Mouse (Mus musculus) CH12.LX (cell line): ENCODE results near the gene Pde4b. TPM values are rescaled to one million over a fixed set of nuclear protein-coding genes. Genes with fewer than 3 reads are reported as not detected.

ENCODE experiments used
- DNase-seq: peaks from one replicate; pipeline ENCODE4 v3.0.0-alpha.2; 2013; ENCODE audit errors: extremely low read depth
- H3K27ac ChIP-seq: 2 replicates; pipeline ENCODE4 v1.5.1; 2012; ENCODE audit warnings: low read depth, mild to moderate bottlenecking, control low read depth, moderate library complexity; ENCODE audit not compliant: insufficient read depth
- H3K27me3 ChIP-seq: replicated peaks from 2 replicates; pipeline ENCODE3; 2012; ENCODE audit warnings: inconsistent platforms
- H3K36me3 ChIP-seq, 2 experiments: replicated peaks in 1 of 2; 2 replicates each; pipeline versions ENCODE3 to v1.6.1; 2012; ENCODE audit warnings: inconsistent platforms in 1 of 2, low read length in 1 of 2, mild to moderate bottlenecking in 1 of 2, mixed read lengths in 1 of 2, moderate library complexity in 1 of 2; ENCODE audit not compliant: control insufficient read depth in 1 of 2, insufficient read depth in 1 of 2
- H3K4me1 ChIP-seq, 2 experiments: 2 replicates each; pipeline ENCODE4 v1.6.1; 2012; ENCODE audit warnings: inconsistent platforms in 1 of 2, moderate library complexity in 1 of 2; ENCODE audit not compliant: insufficient read depth in 2 of 2, control insufficient read depth in 1 of 2
- H3K4me2 ChIP-seq: 2 replicates; pipeline ENCODE4 v1.6.1; 2012; ENCODE audit warnings: low read depth, mild to moderate bottlenecking, control low read depth; ENCODE audit not compliant: poor library complexity, insufficient read depth, severe bottlenecking
- H3K4me3 ChIP-seq, 3 experiments: fragments of 150-350 bp in 1 of 3; sonication (generic) in 1 of 3; replicated peaks in 1 of 3; 2 replicates each; pipeline versions ENCODE3 to v1.5.1; 2011 to 2012; ENCODE audit warnings: low read depth in 2 of 3, low read length in 2 of 3, mild to moderate bottlenecking in 2 of 3, moderate library complexity in 2 of 3, control low read depth in 1 of 3, improper control_type of control experiment in 1 of 3, inconsistent platforms in 1 of 3, mixed read lengths in 1 of 3; ENCODE audit not compliant: poor library complexity in 1 of 3
- H3K79me2 ChIP-seq: replicated peaks from 2 replicates; pipeline ENCODE4 v1.6.1; 2012; ENCODE audit warnings: mild to moderate bottlenecking, moderate library complexity; ENCODE audit not compliant: control insufficient read depth, poor library complexity, insufficient read depth, severe bottlenecking; ENCODE audit errors: extremely low read depth
- H3K9ac ChIP-seq: 2 replicates; pipeline ENCODE4 v1.6.1; 2012; ENCODE audit warnings: low read depth, mild to moderate bottlenecking, control low read depth, moderate library complexity; ENCODE audit not compliant: insufficient read depth
- H3K9me3 ChIP-seq: replicated peaks from 2 replicates; pipeline ENCODE3; 2012; ENCODE audit warnings: low read length, inconsistent platforms, mixed read lengths
- CHD1 ChIP-seq: IDR thresholded peaks from 2 replicates; pipeline ENCODE4 v1.6.1; 2012; ENCODE audit warnings: low read depth, low read length, improper control_type of control experiment, inconsistent platforms
- EP300 ChIP-seq: IDR thresholded peaks from 2 replicates; pipeline ENCODE4 v1.6.1; 2011; ENCODE audit warnings: low read length, improper control_type of control experiment
- ETS1 ChIP-seq: conservative IDR thresholded peaks from 2 replicates; pipeline ENCODE4 v1.6.1; 2012; ENCODE audit warnings: low read depth, mild to moderate bottlenecking, inconsistent platforms, low read length, improper control_type of control experiment, moderate library complexity
- GABPA ChIP-seq: IDR thresholded peaks from 2 replicates; pipeline ENCODE4 v1.6.1; 2012; ENCODE audit warnings: low read depth, low read length, improper control_type of control experiment, inconsistent platforms; ENCODE audit not compliant: insufficient replicate concordance
- HCFC1 ChIP-seq: IDR thresholded peaks from 2 replicates; pipeline ENCODE4 v1.6.1; 2012; ENCODE audit warnings: low read depth, mild to moderate bottlenecking, inconsistent platforms, low read length, improper control_type of control experiment
- KAT2A ChIP-seq: IDR thresholded peaks from 2 replicates; pipeline ENCODE4 v1.6.1; 2012; ENCODE audit warnings: low read length, improper control_type of control experiment, inconsistent platforms; ENCODE audit not compliant: insufficient replicate concordance
- MAZ ChIP-seq: IDR thresholded peaks from 2 replicates; pipeline ENCODE4 v1.6.1; 2012; ENCODE audit warnings: low read depth, mild to moderate bottlenecking, inconsistent platforms, low read length, improper control_type of control experiment, moderate library complexity
- MEF2A ChIP-seq: IDR thresholded peaks from 2 replicates; pipeline ENCODE4 v1.6.1; 2014; ENCODE audit warnings: low read depth, mild to moderate bottlenecking, inconsistent platforms, low read length, improper control_type of control experiment, borderline replicate concordance
- MXI1 ChIP-seq: IDR thresholded peaks from 2 replicates; pipeline ENCODE4 v1.6.1; 2011; ENCODE audit warnings: mild to moderate bottlenecking, low read depth, low read length, improper control_type of control experiment
- PAX5 ChIP-seq: IDR thresholded peaks from 2 replicates; pipeline ENCODE4 v1.6.1; 2012; ENCODE audit warnings: low read length, inconsistent platforms, mixed read lengths
- POLR2A ChIP-seq: IDR thresholded peaks from 2 replicates; pipeline ENCODE4 v1.6.1; 2011; ENCODE audit warnings: low read depth, mild to moderate bottlenecking, improper control_type of control experiment, low read length
- POLR2AphosphoS2 ChIP-seq: IDR thresholded peaks from 2 replicates; pipeline ENCODE4 v1.6.1; 2011; ENCODE audit warnings: low read depth, low read length, improper control_type of control experiment
- RCOR1 ChIP-seq: conservative IDR thresholded peaks from 2 replicates; pipeline ENCODE4 v1.6.1; 2012; ENCODE audit warnings: low read depth, mild to moderate bottlenecking, inconsistent platforms, low read length, improper control_type of control experiment
- SMC3 ChIP-seq: IDR thresholded peaks from 2 replicates; pipeline ENCODE4 v1.6.1; 2011; ENCODE audit warnings: low read depth, low read length, improper control_type of control experiment
- UBTF ChIP-seq: IDR thresholded peaks from 2 replicates; pipeline ENCODE4 v1.6.1; 2012; ENCODE audit warnings: low read depth, mild to moderate bottlenecking, inconsistent platforms, low read length, improper control_type of control experiment, moderate library complexity
- USF1 ChIP-seq: IDR thresholded peaks from 2 replicates; pipeline ENCODE4 v1.6.1; 2014; ENCODE audit warnings: low read depth, mild to moderate bottlenecking, inconsistent platforms, low read length, improper control_type of control experiment
- ZMIZ1 ChIP-seq: IDR thresholded peaks from 2 replicates; pipeline ENCODE4 v1.6.1; 2012; ENCODE audit warnings: low read depth, mild to moderate bottlenecking, inconsistent platforms, low read length, improper control_type of control experiment
- ZNF384 ChIP-seq: IDR thresholded peaks from 2 replicates; pipeline ENCODE4 v1.6.1; 2012; ENCODE audit warnings: low read depth, low read length, improper control_type of control experiment, inconsistent platforms
- dilution Hi-C: fragments of 300-500 bp; cut with MboI; formaldehyde crosslinking; loops from 2 replicates; pipeline ENCODE4 v1.14.3; 2020; ENCODE audit warnings: low sequenced_read_pairs; ENCODE audit not compliant: extremely low pct_unique_long_range_greater_than_20kb, extremely low pct_ligation_motif_present
- in situ Hi-C: fragments of 300-500 bp; cut with MboI; formaldehyde crosslinking; loops from 3 replicates; pipeline ENCODE4 v1.14.3; 2019; ENCODE audit warnings: low sequenced_read_pairs, low pct_ligation_motif_present, low pct_unique_long_range_greater_than_20kb, mixed read lengths
- polyA plus RNA-seq: library from polyadenylated mRNA; unstranded; fragments of >175 nt; gene quantifications from 2 replicates; pipeline ENCODE4 v1.2.1, GENCODE M21; 2012; ENCODE audit warnings: low read depth; ENCODE audit not compliant: insufficient read length
- total RNA-seq, 2 experiments: library from RNA; depleted of rRNA; stranded (reverse); fragments of 300-350 nt in 1 of 2; fragments of >200 nt in 1 of 2; gene quantifications; 2 replicates each; pipeline ENCODE4 v1.2.3; 2012 to 2014

Gene Pde4b
- total and polyA plus RNA-seq, 3 experiments, result 9.6 to 24.2 (median 21.8) TPM

- Histone ChIP-seq H3K27me3 (no peaks in the 10 kb centered on the region), H3K9ac (no peak overlapping the region), H3K79me2 (no peaks in the 10 kb centered on the region), H3K9me3 (no peaks in the 10 kb centered on the region), H3K27ac (no peak overlapping the region)
- DNase-seq, result no peak
- in situ Hi-C loops, result no loop called here
- dilution Hi-C loops, result no loop called here
- TF ChIP-seq EP300, result no peak
- no peak for TF ChIP-seq UBTF
- no peak for TF ChIP-seq MEF2A
- TF ChIP-seq USF1, result no peak
- no peak for TF ChIP-seq ETS1
- TF ChIP-seq POLR2AphosphoS2, result no peak
- no peak for TF ChIP-seq ZNF384
- TF ChIP-seq HCFC1, result no peak
- TF ChIP-seq, all 38 proteins: peak for 0
- H3K4me2 ChIP-seq, result no peak overlapping the region
- no peak overlapping the region for H3K4me3 ChIP-seq
- no peaks in the 10 kb centered on the region for H3K4me1 ChIP-seq
- no peaks in the 10 kb centered on the region for H3K36me3 ChIP-seq
Observed at GRCm38 (mm10) chr4:102159178-102159577, 71.8 kb downstream of the Pde4b start.

- DNase-seq, result no peak
- no peak overlapping the region for H3K27ac ChIP-seq
- H3K9me3 ChIP-seq, result no peaks in the 10 kb centered on the region
- H3K4me1 ChIP-seq, result peaks cover 2 to 18% of the 10 kb centered on the region in 2 experiments; a peak in 2 of 4 replicates
- in situ Hi-C loops, result no loop called here
- H3K4me2 ChIP-seq, result no peak overlapping the region
- H3K4me3 ChIP-seq, result no peak overlapping the region
- no peak for TF ChIP-seq ZMIZ1
- no peak for TF ChIP-seq ZNF384
- TF ChIP-seq RCOR1, result no peak
- TF ChIP-seq POLR2AphosphoS2, result no peak
- TF ChIP-seq ETS1, result no peak
- TF ChIP-seq MAZ, result no peak
- TF ChIP-seq MXI1, result no peak
- no peak for TF ChIP-seq SMC3
- TF ChIP-seq GABPA, result no peak
- TF ChIP-seq POLR2A, result no peak
- TF ChIP-seq PAX5, result no peak
- TF ChIP-seq UBTF, result no peak
- TF ChIP-seq KAT2A, result no peak
- TF ChIP-seq CHD1, result no peak
- no peak for TF ChIP-seq HCFC1
- H3K79me2 ChIP-seq, result no peaks in the 10 kb centered on the region
- no peaks in the 10 kb centered on the region for H3K27me3 ChIP-seq
- no peaks in the 10 kb centered on the region for H3K36me3 ChIP-seq
- dilution Hi-C loops, result no loop called here
- H3K9ac ChIP-seq, result no peak overlapping the region
Observed at GRCm38 (mm10) chr4:102171636-102172035, 84.3 kb downstream of the Pde4b start.
